Mouse (Mus musculus) lung, postnatal 0 days (tissue): ENCODE measurements around the gene Cyth3. TPM values are rescaled to one million over a fixed set of nuclear protein-coding genes. Genes with fewer than 3 reads are reported as not detected.
A peak's percentile ranks its signal among the peaks of the same experiment; 100 is the strongest.

Experiments
- ATAC-seq: fragments of 200-750 bp; cut with Nextera tagmentation; 2 replicates; pipeline ENCODE4 v1.8.0; 2017; ENCODE audit warnings: moderate library complexity
- DNase-seq: peaks from one replicate; pipeline ENCODE4 v3.0.0-alpha.2; 2016; ENCODE audit warnings: low spot score
- H3K27ac ChIP-seq: fragments of 300-500 bp; sonication (generic); 2 replicates; pipeline ENCODE4 v1.5.1; 2014; ENCODE audit warnings: antibody characterized with exemption, mild to moderate bottlenecking, low read length, mixed read lengths
- H3K27me3 ChIP-seq: fragments of 300-500 bp; sonication (generic); replicated peaks from 2 replicates; pipeline ENCODE4 v1.6.1; 2014; ENCODE audit warnings: low read length, mixed read lengths; ENCODE audit not compliant: insufficient read depth
- H3K36me3 ChIP-seq: fragments of 300-500 bp; sonication (generic); 2 replicates; pipeline ENCODE4 v1.6.1; 2014; ENCODE audit warnings: low read length, mixed read lengths; ENCODE audit not compliant: insufficient read depth
- H3K4me1 ChIP-seq: fragments of 300-500 bp; sonication (generic); 2 replicates; pipeline ENCODE4 v1.6.1; 2014; ENCODE audit warnings: antibody characterized with exemption, low read depth, low read length, mixed read lengths; ENCODE audit not compliant: insufficient read depth
- H3K4me2 ChIP-seq: fragments of 300-500 bp; sonication (generic); replicated peaks from 2 replicates; pipeline ENCODE4 v1.6.1; 2014; ENCODE audit warnings: low read depth, mild to moderate bottlenecking, low read length, moderate library complexity, mixed read lengths
- H3K4me3 ChIP-seq: fragments of 300-500 bp; sonication (generic); 2 replicates; pipeline ENCODE4 v1.5.1; 2014; ENCODE audit warnings: low read depth, low read length
- H3K9ac ChIP-seq: fragments of 300-500 bp; sonication (generic); replicated peaks from 2 replicates; pipeline ENCODE4 v1.6.1; 2014; ENCODE audit warnings: low read depth, mild to moderate bottlenecking
- H3K9me3 ChIP-seq: fragments of 300-500 bp; sonication (generic); 2 replicates; pipeline ENCODE4 v1.6.1; 2016; ENCODE audit warnings: low read length, mixed read lengths
- CTCF ChIP-seq: IDR thresholded peaks from 2 replicates; pipeline ENCODE4 v1.5.1; 2016; ENCODE audit warnings: antibody characterized with exemption, mild to moderate bottlenecking
- EP300 ChIP-seq: IDR thresholded peaks from 2 replicates; pipeline ENCODE4 v1.6.1; 2016; ENCODE audit warnings: antibody characterized with exemption, mild to moderate bottlenecking, control low read depth
- WGBS: fragments of 180-500 bp; shearing (Covaris S2); extraction: QIAGEN DNeasy Blood & Tissue Kit; methylation state at CpG from one replicate; pipeline ENCODE4 v1.1.7; 2014; 5-methylcytosine and 5-hydroxymethylcytosine counted together
- polyA plus RNA-seq: library from polyadenylated mRNA; unstranded; fragments of >200 nt; fragmentation: Nextera tagmentation; extraction: Ambion mirVana; gene quantifications from 2 replicates; pipeline ENCODE4 v1.2.1, GENCODE M21; 2015

The Cyth3 gene
- polyA plus RNA-seq, 1 experiment from 2014 or later: 96.6 TPM

DNA sequence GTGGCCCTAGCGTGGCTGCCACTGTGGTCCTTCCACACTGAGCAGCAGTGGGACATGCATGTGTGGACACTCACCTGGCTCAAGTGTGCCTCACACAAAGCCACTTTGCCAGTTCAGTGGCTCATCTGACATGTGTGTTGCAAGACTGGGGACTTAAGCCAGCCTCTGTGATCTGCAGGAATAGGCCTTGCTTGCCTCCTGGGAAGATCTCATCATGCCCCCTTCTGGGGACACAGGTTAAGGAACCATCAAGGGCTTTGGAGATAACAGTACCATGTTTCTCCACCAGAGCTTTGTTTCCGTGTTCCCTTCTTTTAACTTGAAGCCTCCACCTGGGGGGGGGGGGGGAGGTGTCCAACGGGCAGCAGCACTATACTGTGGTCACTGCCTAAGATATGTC lies 74.1 kb downstream of the Cyth3 start:
- 59% methylated on average over 3 of the region's 3 CpGs for WGBS
- peaks cover 28% of the 10 kb centered on the region; the same call in 1 of the 2 replicates for H3K36me3 ChIP-seq

DNA sequence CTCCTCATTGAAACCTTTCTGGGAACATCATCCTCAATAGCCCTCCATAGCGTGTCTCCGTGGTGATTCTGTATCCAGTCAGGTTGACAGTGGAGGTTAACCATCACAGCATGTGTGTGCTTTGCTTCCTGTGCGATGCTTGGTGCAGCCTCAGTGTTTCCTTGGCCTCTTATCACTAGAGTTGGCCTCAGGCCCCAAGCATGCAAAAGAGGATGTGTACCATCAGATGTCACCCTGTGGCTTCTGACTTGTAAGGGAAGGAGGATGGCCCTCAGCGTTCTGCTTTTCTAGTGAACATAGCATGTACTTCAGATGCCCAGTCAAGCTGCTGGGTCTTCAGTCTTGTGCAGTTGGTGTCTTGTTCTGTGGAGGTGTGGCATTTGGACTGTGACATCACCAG lies 76.2 kb downstream of the Cyth3 start:
- Histone ChIP-seq H3K4me1 (no peaks in the 10 kb centered on the region), H3K27me3 (no peaks in the 10 kb centered on the region), H3K9me3 (no peaks in the 10 kb centered on the region), H3K4me3 (no peak overlapping the region), H3K36me3 (peaks cover 43% of the 10 kb centered on the region), H3K4me2 (no peak overlapping the region), H3K27ac (no peak overlapping the region), H3K9ac (no peak overlapping the region)
- ATAC-seq: no peak
- TF ChIP-seq CTCF: no peak
- TF ChIP-seq EP300: no peak
- 91% methylated on average over 4 of the region's 4 CpGs for WGBS
- DNase-seq: no peak

More for the DNA sequence above, 74.1 kb downstream of the Cyth3 start:
- Histone ChIP-seq H3K27me3 (no peaks in the 10 kb centered on the region), H3K4me1 (no peaks in the 10 kb centered on the region), H3K27ac (no peak overlapping the region), H3K9me3 (no peaks in the 10 kb centered on the region), H3K4me2 (no peak overlapping the region), H3K4me3 (no peak overlapping the region), H3K9ac (no peak overlapping the region)
- peak; percentile 81 for ATAC-seq
- TF ChIP-seq EP300: no peak
- peak; percentile 75 for TF ChIP-seq CTCF
- DNase-seq: peak; percentile 83

DNA sequence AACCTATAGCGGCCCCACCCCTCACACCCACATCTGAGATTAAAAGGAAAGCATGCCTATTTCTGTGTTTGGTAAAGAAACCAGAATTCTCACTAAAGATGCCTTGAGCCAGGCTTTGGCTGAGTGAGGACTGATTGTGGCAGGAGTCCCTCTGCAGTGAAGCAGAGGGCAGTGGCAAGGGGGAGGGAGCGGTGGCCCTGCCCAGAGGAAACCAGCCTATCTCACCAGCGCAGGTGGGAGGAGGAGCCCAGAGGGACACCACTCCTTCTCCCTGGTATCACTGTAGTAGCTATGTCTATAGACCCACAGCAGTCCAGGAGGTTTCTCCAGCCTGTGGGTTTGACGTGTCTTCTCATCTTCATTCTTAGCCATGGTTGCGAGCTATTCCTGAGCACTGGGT lies 78.0 kb downstream of the Cyth3 start:
- DNase-seq: no peak
- no peak overlapping the region for H3K9ac ChIP-seq
- H3K27me3 ChIP-seq: no peaks in the 10 kb centered on the region
- no peaks in the 10 kb centered on the region for H3K9me3 ChIP-seq
- ATAC-seq: no peak
- no peak overlapping the region for H3K4me3 ChIP-seq
- peaks cover 50% of the 10 kb centered on the region for H3K36me3 ChIP-seq
- WGBS: 83% methylated on average over 5 of the region's 5 CpGs
- H3K27ac ChIP-seq: no peak overlapping the region
- H3K4me2 ChIP-seq: no peak overlapping the region
- H3K4me1 ChIP-seq: no peaks in the 10 kb centered on the region
- no peak for TF ChIP-seq EP300
- no peak for TF ChIP-seq CTCF

DNA sequence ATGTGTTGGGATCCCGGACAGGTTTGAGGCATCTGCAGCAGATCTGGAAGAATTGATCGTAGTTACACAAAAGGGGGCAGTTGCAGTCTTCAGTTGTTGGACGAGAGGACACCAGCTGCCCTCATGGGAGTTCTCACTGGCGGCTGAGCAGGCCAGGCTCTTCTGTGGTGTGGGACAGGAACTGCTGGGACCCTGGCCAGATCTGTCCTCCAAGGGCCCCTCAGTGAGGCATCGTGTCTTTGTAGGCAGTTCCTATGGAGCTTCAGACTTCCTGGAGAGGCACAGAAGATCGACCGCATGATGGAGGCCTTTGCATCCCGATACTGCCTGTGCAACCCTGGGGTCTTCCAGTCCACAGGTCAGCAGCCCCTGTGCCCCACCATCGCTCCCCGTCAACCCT lies 78.8 kb downstream of the Cyth3 start:
- ATAC-seq (no peak), DNase-seq (no peak)
- Histone ChIP-seq H3K36me3 (peaks cover 50% of the 10 kb centered on the region), H3K4me2 (no peak overlapping the region), H3K9me3 (no peaks in the 10 kb centered on the region), H3K27ac (no peak overlapping the region), H3K27me3 (no peaks in the 10 kb centered on the region), H3K4me3 (no peak overlapping the region), H3K4me1 (no peaks in the 10 kb centered on the region), H3K9ac (no peak overlapping the region)
- no peak for TF ChIP-seq EP300
- no peak for TF ChIP-seq CTCF
- 88% methylated on average over 10 of the region's 10 CpGs for WGBS

DNA sequence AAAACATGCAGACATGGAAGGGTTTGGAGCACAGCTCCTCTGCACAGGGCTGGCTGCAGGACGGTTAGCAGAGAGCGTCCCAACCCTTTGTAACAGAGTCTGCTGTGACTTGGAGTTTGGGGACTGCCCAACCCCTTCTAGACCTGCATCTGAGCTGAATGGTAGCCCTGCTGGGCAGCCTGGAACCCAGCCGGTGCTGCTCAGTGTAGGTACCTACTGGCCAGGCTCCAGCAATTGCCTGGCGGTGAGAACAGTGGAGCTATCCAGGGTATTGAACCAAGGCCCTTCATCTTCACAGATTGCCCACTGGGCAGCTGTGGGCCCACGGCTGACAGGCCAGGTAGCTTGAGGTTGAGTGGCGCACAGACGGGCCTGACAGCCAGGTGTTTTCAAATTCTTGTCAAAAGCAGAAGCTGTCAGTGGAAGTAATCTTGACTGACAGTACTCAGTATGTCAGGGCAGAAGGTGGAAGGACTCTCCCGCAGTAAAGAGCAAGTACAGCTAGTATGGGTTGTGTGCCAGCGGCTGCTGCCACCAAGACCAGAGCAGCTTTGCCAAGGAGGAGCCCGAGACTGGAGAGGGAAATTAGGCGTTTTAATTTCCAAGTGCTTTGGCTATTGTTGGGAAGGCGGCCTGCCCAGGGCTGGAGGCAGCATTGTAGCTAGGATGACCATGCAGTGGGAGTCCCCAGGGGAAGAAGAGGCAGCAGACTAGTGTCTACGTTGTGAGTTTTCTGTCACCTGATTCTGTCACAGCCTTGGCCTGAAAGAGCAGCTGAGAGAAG lies 82.8 kb downstream of the Cyth3 start:
- Histone ChIP-seq H3K36me3 (peaks cover 53% of the 10 kb centered on the region), H3K27ac (no peak overlapping the region), H3K9ac (no peak overlapping the region), H3K27me3 (no peaks in the 10 kb centered on the region), H3K4me1 (no peaks in the 10 kb centered on the region), H3K4me2 (no peak overlapping the region), H3K4me3 (no peak overlapping the region), H3K9me3 (no peaks in the 10 kb centered on the region)
- no peak for DNase-seq
- ATAC-seq: no peak
- TF ChIP-seq EP300 (no peak), CTCF (no peak)
- 81% methylated on average over 13 of the region's 13 CpGs for WGBS

DNA sequence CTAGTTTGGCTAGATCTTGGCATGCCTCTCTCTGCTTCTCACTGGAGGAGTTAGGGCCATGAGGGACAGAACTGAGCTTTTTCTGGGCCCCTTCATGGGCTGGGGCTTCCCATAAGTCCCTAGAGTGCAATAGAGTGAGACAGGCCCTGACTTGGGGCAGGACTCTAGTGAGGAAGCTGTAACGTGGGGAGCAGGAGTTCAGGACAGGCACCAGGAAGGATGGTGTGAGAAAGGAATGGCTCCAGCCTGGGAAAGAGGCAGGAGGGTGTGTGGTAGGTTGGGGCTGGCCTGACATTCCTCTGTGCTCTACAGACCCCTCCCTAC lies 83.4 kb downstream of the Cyth3 start:
- 75% methylated on average over 1 of the region's 1 CpGs for WGBS
- Histone ChIP-seq H3K9ac (no peak overlapping the region), H3K4me1 (no peaks in the 10 kb centered on the region), H3K4me2 (no peak overlapping the region), H3K27me3 (no peaks in the 10 kb centered on the region), H3K9me3 (no peaks in the 10 kb centered on the region), H3K4me3 (no peak overlapping the region), H3K27ac (no peak overlapping the region), H3K36me3 (peaks cover 53% of the 10 kb centered on the region)
- DNase-seq (no peak), ATAC-seq (no peak)
- TF ChIP-seq CTCF: no peak
- TF ChIP-seq EP300: no peak
